Mouse (Mus musculus) heart, embryonic 10.5 days (tissue): ENCODE measurements around the gene Taf5. TPM values are rescaled to one million over a fixed set of nuclear protein-coding genes. Genes with fewer than 3 reads are reported as not detected.

Experiments used
- DNase-seq: peaks from one replicate; pipeline ENCODE4 v3.0.0-alpha.2; 2017; ENCODE audit warnings: low spot score
- H3K27ac ChIP-seq: fragments of 300-500 bp; sonication (generic); 2 replicates; pipeline ENCODE4 v1.5.1; 2016; ENCODE audit warnings: mild to moderate bottlenecking
- H3K27me3 ChIP-seq: fragments of 300-500 bp; sonication (generic); 2 replicates; pipeline ENCODE4 v1.6.1; 2016; ENCODE audit warnings: mild to moderate bottlenecking; ENCODE audit not compliant: poor library complexity, insufficient read depth, severe bottlenecking
- H3K36me3 ChIP-seq: fragments of 300-500 bp; sonication (generic); 2 replicates; pipeline ENCODE4 v1.6.1; 2016; ENCODE audit warnings: mild to moderate bottlenecking, moderate library complexity
- H3K4me1 ChIP-seq: fragments of 300-500 bp; sonication (generic); 2 replicates; pipeline ENCODE4 v1.6.1; 2016; ENCODE audit warnings: mild to moderate bottlenecking
- H3K4me3 ChIP-seq: fragments of 300-500 bp; sonication (generic); 2 replicates; pipeline ENCODE4 v1.5.1; 2016; ENCODE audit warnings: mild to moderate bottlenecking, moderate library complexity
- H3K9me3 ChIP-seq: fragments of 300-500 bp; sonication (generic); 2 replicates; pipeline ENCODE4 v1.6.1; 2016; ENCODE audit warnings: mild to moderate bottlenecking, moderate library complexity
- WGBS: fragments of 180-500 bp; shearing (Covaris S2); methylation state at CpG from one replicate; pipeline ENCODE4 v1.1.7; 2016; 5-methylcytosine and 5-hydroxymethylcytosine counted together
- polyA plus RNA-seq: library from polyadenylated mRNA; unstranded; fragments of >200 nt; fragmentation: Nextera tagmentation; extraction: Ambion mirVana; gene quantifications from 2 replicates; pipeline ENCODE4 v1.2.1, GENCODE M21; 2016

Gene Taf5
- polyA plus RNA-seq: 3.9 and 7.3 TPM in 2 replicates

- H3K4me3 ChIP-seq: peak within 1 kb of the TSS; percentile 100
- WGBS: 13% methylated on average over 43 of the region's 49 CpGs
- peak within 1 kb of the TSS; percentile 96 for H3K27ac ChIP-seq
- H3K4me1 ChIP-seq: peaks cover 11% of the 10 kb centered on the region; the same call in 1 of the 2 replicates
- peaks cover 16% of the 10 kb centered on the region for H3K36me3 ChIP-seq
- no peaks in the 10 kb centered on the region for H3K9me3 ChIP-seq
- H3K27me3 ChIP-seq: no peaks in the 10 kb centered on the region; the same call in 1 of the 2 replicates
- DNase-seq: peak; percentile 99
These were observed at the start of gene Taf5 for GRCm38 (mm10) chr19:47067096-47067882. Gene Taf5, plus strand, starts transcription at chr19:47067746.

GRCm38 (mm10) chr19:47017831-47018230 is 49.7 kb upstream of the Taf5 start:
- Histone ChIP-seq H3K27me3 (peaks cover 58% of the 10 kb centered on the region), H3K4me1 (peaks cover 23% of the 10 kb centered on the region), H3K9me3 (no peaks in the 10 kb centered on the region), H3K27ac (no peak overlapping the region), H3K4me3 (no peak overlapping the region), H3K36me3 (no peaks in the 10 kb centered on the region)
- no peak for DNase-seq
- WGBS: 19% methylated on average over 3 of the region's 3 CpGs

GRCm38 (mm10) chr19:47018330-47018729 is 49.2 kb upstream of the Taf5 start:
- H3K36me3 ChIP-seq: no peaks in the 10 kb centered on the region
- H3K9me3 ChIP-seq: no peaks in the 10 kb centered on the region
- WGBS: 46% methylated on average over 2 of the region's 2 CpGs
- H3K27me3 ChIP-seq: peaks cover 53% of the 10 kb centered on the region
- no peak overlapping the region for H3K4me3 ChIP-seq
- no peak for DNase-seq
- peaks cover 23% of the 10 kb centered on the region for H3K4me1 ChIP-seq
- H3K27ac ChIP-seq: no peak overlapping the region

GRCm38 (mm10) chr19:47019326-47019725 is 48.2 kb upstream of the Taf5 start:
- H3K27ac ChIP-seq: no peak overlapping the region

GRCm38 (mm10) chr19:47022709-47023108 is 44.8 kb upstream of the Taf5 start:
- Histone ChIP-seq H3K27ac (no peak overlapping the region), H3K4me1 (peaks cover 14% of the 10 kb centered on the region; the same call in 1 of the 2 replicates), H3K4me3 (no peak overlapping the region), H3K9me3 (no peaks in the 10 kb centered on the region), H3K27me3 (peaks cover 17% of the 10 kb centered on the region), H3K36me3 (no peaks in the 10 kb centered on the region)
- DNase-seq: no peak
- 73% methylated on average over 4 of the region's 4 CpGs for WGBS

More at GRCm38 (mm10) chr19:47019326-47019725, 48.2 kb upstream of the Taf5 start:
- no peak for DNase-seq
- Histone ChIP-seq H3K9me3 (no peaks in the 10 kb centered on the region), H3K4me1 (peaks cover 17% of the 10 kb centered on the region), H3K4me3 (no peak overlapping the region), H3K36me3 (no peaks in the 10 kb centered on the region), H3K27me3 (peaks cover 43% of the 10 kb centered on the region)
- 26% methylated on average over 6 of the region's 6 CpGs for WGBS

GRCm38 (mm10) chr19:47023546-47023945 is 44.0 kb upstream of the Taf5 start:
- Histone ChIP-seq H3K27me3 (peaks cover 8% of the 10 kb centered on the region), H3K4me3 (no peak overlapping the region), H3K4me1 (peaks cover 14% of the 10 kb centered on the region; the same call in 1 of the 2 replicates), H3K36me3 (no peaks in the 10 kb centered on the region), H3K27ac (no peak overlapping the region), H3K9me3 (no peaks in the 10 kb centered on the region)
- no peak for DNase-seq
- 80% methylated on average over 13 of the region's 13 CpGs for WGBS

- WGBS: 64% methylated on average over 10 of the region's 10 CpGs
- H3K9me3 ChIP-seq: no peaks in the 10 kb centered on the region
- H3K4me3 ChIP-seq: no peak overlapping the region
- no peak overlapping the region for H3K27ac ChIP-seq
- no peak for DNase-seq
- H3K27me3 ChIP-seq: no peaks in the 10 kb centered on the region
- peaks cover 11% of the 10 kb centered on the region; the same call in 1 of the 2 replicates for H3K4me1 ChIP-seq
- no peaks in the 10 kb centered on the region for H3K36me3 ChIP-seq
These were observed 42.6 kb upstream of the Taf5 start for GRCm38 (mm10) chr19:47024954-47025353.

- peaks cover 11% of the 10 kb centered on the region; the same call in 1 of the 2 replicates for H3K4me1 ChIP-seq
- no peak overlapping the region for H3K27ac ChIP-seq
- no peak overlapping the region for H3K4me3 ChIP-seq
- H3K36me3 ChIP-seq: no peaks in the 10 kb centered on the region
- DNase-seq: no peak
- H3K27me3 ChIP-seq: no peaks in the 10 kb centered on the region
- 84% methylated on average over 4 of the region's 4 CpGs for WGBS
- H3K9me3 ChIP-seq: no peaks in the 10 kb centered on the region
These were observed 41.0 kb upstream of the Taf5 start for GRCm38 (mm10) chr19:47026513-47026912.

GRCm38 (mm10) chr19:47029796-47030195 is 37.8 kb upstream of the Taf5 start:
- WGBS: 79% methylated on average over 9 of the region's 9 CpGs
- Histone ChIP-seq H3K27ac (no peak overlapping the region), H3K27me3 (no peaks in the 10 kb centered on the region), H3K9me3 (no peaks in the 10 kb centered on the region), H3K36me3 (peaks cover 15% of the 10 kb centered on the region), H3K4me3 (no peak overlapping the region), H3K4me1 (peaks cover 11% of the 10 kb centered on the region; the same call in 1 of the 2 replicates)
- no peak for DNase-seq

- Histone ChIP-seq H3K4me3 (no peak overlapping the region), H3K9me3 (no peaks in the 10 kb centered on the region)
These were observed 35.8 kb upstream of the Taf5 start for GRCm38 (mm10) chr19:47031770-47032169.

GRCm38 (mm10) chr19:47034916-47035315 is 32.6 kb upstream of the Taf5 start:
- 92% methylated on average over 4 of the region's 4 CpGs for WGBS
- peaks cover 53% of the 10 kb centered on the region for H3K36me3 ChIP-seq
- H3K9me3 ChIP-seq: no peaks in the 10 kb centered on the region
- no peaks in the 10 kb centered on the region for H3K27me3 ChIP-seq
- no peak overlapping the region for H3K4me3 ChIP-seq
- H3K27ac ChIP-seq: no peak overlapping the region
- no peaks in the 10 kb centered on the region for H3K4me1 ChIP-seq
- DNase-seq: no peak

More at GRCm38 (mm10) chr19:47031770-47032169, 35.8 kb upstream of the Taf5 start:
- DNase-seq: no peak
- H3K27me3 ChIP-seq: no peaks in the 10 kb centered on the region
- WGBS: 90% methylated on average over 6 of the region's 6 CpGs
- no peaks in the 10 kb centered on the region for H3K4me1 ChIP-seq
- no peak overlapping the region for H3K27ac ChIP-seq
- peaks cover 27% of the 10 kb centered on the region for H3K36me3 ChIP-seq

GRCm38 (mm10) chr19:47036596-47036995 is 30.9 kb upstream of the Taf5 start:
- H3K27me3 ChIP-seq: no peaks in the 10 kb centered on the region
- no peak overlapping the region for H3K27ac ChIP-seq
- no peak overlapping the region for H3K4me3 ChIP-seq
- no peaks in the 10 kb centered on the region for H3K9me3 ChIP-seq
- WGBS: 87% methylated on average over 3 of the region's 3 CpGs
- H3K36me3 ChIP-seq: peaks cover 63% of the 10 kb centered on the region
- H3K4me1 ChIP-seq: no peaks in the 10 kb centered on the region
- DNase-seq: no peak

- no peaks in the 10 kb centered on the region for H3K4me1 ChIP-seq
- 85% methylated on average over 3 of the region's 3 CpGs for WGBS
- DNase-seq: no peak
- no peaks in the 10 kb centered on the region for H3K27me3 ChIP-seq
- no peak overlapping the region for H3K4me3 ChIP-seq
- H3K9me3 ChIP-seq: no peaks in the 10 kb centered on the region
- H3K27ac ChIP-seq: no peak overlapping the region
- peaks cover 55% of the 10 kb centered on the region for H3K36me3 ChIP-seq
These were observed 26.6 kb upstream of the Taf5 start for GRCm38 (mm10) chr19:47040720-47041473.
